Mouse (Mus musculus): ENCODE measurements around the gene Smpd2. TPM values are rescaled to one million over a fixed set of nuclear protein-coding genes. Genes with fewer than 3 reads are reported as not detected.

Smpd2 gene
- polyA plus RNA-seq, 1 experiment from 2014 or later, result 59.8 TPM

DNA sequence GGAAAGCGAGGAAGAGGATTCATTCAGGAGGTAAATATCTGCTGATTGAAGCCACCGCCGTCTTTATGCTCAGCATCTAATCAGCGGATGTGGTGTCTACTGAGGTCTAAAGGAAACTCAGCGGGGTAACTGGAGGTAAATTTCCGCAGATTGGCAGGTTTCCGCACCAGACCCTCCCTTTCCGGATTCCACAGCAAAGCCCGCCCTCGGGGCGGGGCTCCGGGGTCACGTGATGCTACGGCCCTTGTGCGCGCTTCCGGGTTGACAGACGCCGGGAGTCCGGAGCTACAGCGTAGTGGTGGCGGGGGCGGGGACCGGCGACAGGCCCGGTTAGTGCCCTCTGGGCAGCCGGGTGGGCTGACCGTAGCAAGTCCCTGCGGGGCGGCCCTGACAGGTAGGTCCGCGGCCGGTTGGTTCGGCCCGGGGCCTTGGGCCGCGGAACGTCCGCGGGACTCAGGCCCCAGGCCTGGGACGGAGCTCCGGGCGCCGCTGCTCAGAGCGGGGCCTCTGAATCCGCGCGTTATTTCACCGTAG, 40.0 kb downstream of the Smpd2 start, which contains the start of gene Zbtb24:
Gene Zbtb24, plus strand, starts transcription at position 247 of the 534 bp plus-strand sequence.
- ATAC-seq (ENCODE audit: insufficient number of reproducible peaks, insufficient read depth, low FRiP score, low TSS enrichment), result peak; percentile 85

DNA sequence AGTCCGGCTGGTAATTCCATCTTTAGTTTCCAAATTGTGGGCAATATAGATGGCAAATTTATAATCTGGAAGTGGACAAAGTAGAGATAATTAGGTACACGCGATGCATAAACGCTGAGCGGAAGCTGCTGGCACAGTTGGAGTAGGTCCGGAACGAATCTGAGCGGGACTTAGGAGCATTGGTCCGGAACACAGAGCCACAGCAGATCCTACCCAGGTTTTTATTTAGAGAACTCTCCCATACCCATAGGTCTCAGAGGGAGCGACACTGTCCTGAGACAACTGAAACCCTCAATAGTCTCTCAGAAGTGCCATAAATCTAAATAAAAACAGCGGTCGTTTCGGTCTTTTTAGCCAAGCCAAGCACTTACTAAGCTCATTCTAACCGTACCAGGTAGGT, 40.5 kb downstream of the Smpd2 start:
- Histone ChIP-seq H3K4me1 (peaks cover 15% of the 10 kb centered on the region), H3K9ac (peak overlapping the region; percentile 78), H3K36me3 (peaks cover 17% of the 10 kb centered on the region), H3K4me3 (peak overlapping the region; percentile 87), H3K4me2 (replicated peaks) (peak overlapping the region; percentile 55), H3K27me3 (no peaks in the 10 kb centered on the region), H3K9me3 (no peaks in the 10 kb centered on the region), H3K27ac (peak overlapping the region; percentile 59)
- peak; percentile 22; the same call in 1 of the 2 replicates for ATAC-seq (ENCODE audit: insufficient number of reproducible peaks, insufficient read depth, low FRiP score, low TSS enrichment)
- 12% methylated on average over 14 of the region's 14 CpGs for WGBS

More for the DNA sequence above, 40.0 kb downstream of the Smpd2 start, which contains the start of gene Zbtb24:
- Histone ChIP-seq H3K27me3 (no peaks in the 10 kb centered on the region), H3K4me3 (peak within 1 kb of the TSS; percentile 87), H3K4me2 (replicated peaks) (peak within 1 kb of the TSS; percentile 65), H3K27ac (peak within 1 kb of the TSS; percentile 59), H3K9ac (peak within 1 kb of the TSS; percentile 78), H3K36me3 (peaks cover 21% of the 10 kb centered on the region), H3K9me3 (no peaks in the 10 kb centered on the region), H3K4me1 (peaks cover 15% of the 10 kb centered on the region)
- under 1% methylated on average over 49 of the region's 49 CpGs for WGBS

DNA sequence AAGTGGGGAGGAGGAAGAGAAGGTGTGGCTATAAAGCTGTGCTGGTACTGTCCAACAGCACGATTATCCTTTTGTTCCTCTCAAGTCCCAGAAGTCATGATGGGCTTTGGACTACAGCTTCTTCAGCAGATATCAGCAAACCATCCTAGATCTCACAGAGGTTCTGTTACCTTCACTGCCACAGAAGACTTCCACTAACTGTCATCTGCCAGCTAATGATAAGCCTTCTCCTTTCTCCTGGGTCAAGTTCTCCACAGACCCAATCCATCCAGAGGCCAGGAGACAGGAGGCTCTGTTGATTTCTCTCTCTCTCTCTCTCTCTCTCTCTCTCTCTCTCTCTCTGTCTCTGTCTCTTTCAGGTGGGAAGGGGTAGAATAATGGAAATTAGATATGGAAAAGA, 42.0 kb downstream of the Smpd2 start:
- H3K4me1 ChIP-seq, result peaks cover 15% of the 10 kb centered on the region
- no peak overlapping the region for H3K4me2 ChIP-seq (replicated peaks)
- 84% methylated on average over 1 of the region's 1 CpGs for WGBS
- peaks cover 13% of the 10 kb centered on the region for H3K36me3 ChIP-seq
- no peaks in the 10 kb centered on the region for H3K27me3 ChIP-seq
- ATAC-seq (ENCODE audit: insufficient number of reproducible peaks, insufficient read depth, low FRiP score, low TSS enrichment), result no peak
- no peaks in the 10 kb centered on the region for H3K9me3 ChIP-seq
- H3K9ac ChIP-seq, result no peak overlapping the region
- no peak overlapping the region for H3K4me3 ChIP-seq
- no peak overlapping the region for H3K27ac ChIP-seq

Other genes with a start within 250 kb of the Smpd2 start
- 13.3 and 15.2 TPM in 2 replicates for gene Fig4, start 187.1 kb downstream of the Smpd2 start, polyA plus RNA-seq (2016; fragmentation: Nextera tagmentation; extraction: Ambion mirVana)
- gene Ak9, start 186.4 kb downstream of the Smpd2 start, polyA plus RNA-seq (2016; fragmentation: Nextera tagmentation; extraction: Ambion mirVana), result 0.04 TPM in 1 of 2 replicates, not detected in the other
- gene Zbtb24, start 40.0 kb downstream of the Smpd2 start, polyA plus RNA-seq (2016; fragmentation: Nextera tagmentation; extraction: Ambion mirVana), result 21.6 and 23.9 TPM in 2 replicates
- gene Mical1, start 14.1 kb downstream of the Smpd2 start, polyA plus RNA-seq (2016; fragmentation: Nextera tagmentation; extraction: Ambion mirVana), result 50.8 and 55.6 TPM in 2 replicates
- gene Ppil6, start 70 bp upstream of the Smpd2 start, polyA plus RNA-seq (2016; fragmentation: Nextera tagmentation; extraction: Ambion mirVana), result 0.55 and 1.2 TPM in 2 replicates
- gene Cd164, start 29.0 kb upstream of the Smpd2 start, polyA plus RNA-seq (2016; fragmentation: Nextera tagmentation; extraction: Ambion mirVana), result 164 and 178 TPM in 2 replicates
- 0.91 and 0.93 TPM in 2 replicates for gene Ccdc162, start 226.3 kb upstream of the Smpd2 start, polyA plus RNA-seq (2016; fragmentation: Nextera tagmentation; extraction: Ambion mirVana)

All from embryonic facial prominence, embryonic 12.5 days (tissue).